Mouse (Mus musculus) hindbrain, embryonic 15.5 days (tissue): Measurements from ENCODE around the gene Tubb1. TPM values are rescaled to one million over a fixed set of nuclear protein-coding genes. Genes with fewer than 3 reads are reported as not detected.

Source experiments
- ATAC-seq: fragments of 200-750 bp; cut with Nextera tagmentation; 2 replicates; pipeline ENCODE4 v1.8.0; 2017; ENCODE audit warnings: low read depth, moderate number of reproducible peaks, moderate TSS enrichment; ENCODE audit not compliant: low FRiP score
- H3K27ac ChIP-seq: fragments of 300-500 bp; sonication (generic); replicated peaks from 2 replicates; pipeline ENCODE4 v1.5.1; 2015; ENCODE audit warnings: mild to moderate bottlenecking, inconsistent platforms
- H3K27me3 ChIP-seq: fragments of 300-500 bp; sonication (generic); 2 replicates; pipeline ENCODE4 v1.6.1; 2015; ENCODE audit warnings: control low read depth, inconsistent platforms
- H3K36me3 ChIP-seq: fragments of 300-500 bp; sonication (generic); 2 replicates; pipeline ENCODE4 v1.6.1; 2015; ENCODE audit warnings: control low read depth, inconsistent platforms
- H3K4me1 ChIP-seq: fragments of 300-500 bp; sonication (generic); replicated peaks from 2 replicates; pipeline ENCODE4 v1.6.1; 2015; ENCODE audit warnings: control low read depth, inconsistent platforms
- H3K4me2 ChIP-seq: fragments of 300-500 bp; sonication (generic); 2 replicates; pipeline ENCODE4 v1.6.1; 2015; ENCODE audit warnings: moderate library complexity, mild to moderate bottlenecking, inconsistent platforms
- H3K4me3 ChIP-seq: fragments of 300-500 bp; sonication (generic); 2 replicates; pipeline ENCODE4 v1.5.1; 2015; ENCODE audit warnings: mild to moderate bottlenecking, inconsistent platforms
- H3K9ac ChIP-seq: fragments of 300-500 bp; sonication (generic); 2 replicates; pipeline ENCODE4 v1.6.1; 2015; ENCODE audit warnings: inconsistent platforms
- H3K9me3 ChIP-seq: fragments of 300-500 bp; sonication (generic); 2 replicates; pipeline ENCODE4 v1.6.1; 2016; ENCODE audit warnings: control low read depth, inconsistent platforms
- WGBS: fragments of 180-500 bp; shearing (Covaris S2); methylation state at CpG from one replicate; pipeline ENCODE4 v1.1.7; 2015; 5-methylcytosine and 5-hydroxymethylcytosine counted together
- polyA plus RNA-seq: library from polyadenylated mRNA; unstranded; fragments of >200 nt; fragmentation: Nextera tagmentation; extraction: Ambion mirVana; gene quantifications from 2 replicates; pipeline ENCODE4 v1.2.1, GENCODE M21; 2015

The Tubb1 gene
- polyA plus RNA-seq, 1 experiment from 2014 or later: 1.1 TPM

- no peak overlapping the region for H3K27ac ChIP-seq
- WGBS: 87% methylated on average over 3 of the region's 3 CpGs
- H3K4me3 ChIP-seq: no peak overlapping the region
- no peaks in the 10 kb centered on the region for H3K9me3 ChIP-seq
- peaks cover 4% of the 10 kb centered on the region for H3K4me1 ChIP-seq
- H3K27me3 ChIP-seq: no peaks in the 10 kb centered on the region
- no peak for ATAC-seq
- H3K9ac ChIP-seq: no peak overlapping the region
- no peak overlapping the region for H3K4me2 ChIP-seq
- H3K36me3 ChIP-seq: no peaks in the 10 kb centered on the region
These were observed 27.2 kb downstream of the Tubb1 start for GRCm38 (mm10) chr2:174477543-174478319.

GRCm38 (mm10) chr2:174478746-174479145 lies 28.3 kb downstream of the Tubb1 start:
- Histone ChIP-seq H3K27ac (no peak overlapping the region), H3K27me3 (no peaks in the 10 kb centered on the region), H3K9ac (no peak overlapping the region), H3K4me1 (no peaks in the 10 kb centered on the region), H3K4me3 (no peak overlapping the region), H3K36me3 (no peaks in the 10 kb centered on the region), H3K4me2 (no peak overlapping the region), H3K9me3 (no peaks in the 10 kb centered on the region)
- no peak for ATAC-seq
- 74% methylated on average over 5 of the region's 5 CpGs for WGBS

- 91% methylated on average over 5 of the region's 5 CpGs for WGBS
- no peak overlapping the region for H3K27ac ChIP-seq
- no peaks in the 10 kb centered on the region for H3K27me3 ChIP-seq
- no peak overlapping the region for H3K4me3 ChIP-seq
- no peak for ATAC-seq
- H3K36me3 ChIP-seq: no peaks in the 10 kb centered on the region
- no peak overlapping the region for H3K9ac ChIP-seq
- H3K4me2 ChIP-seq: no peak overlapping the region
- no peaks in the 10 kb centered on the region for H3K9me3 ChIP-seq
- no peaks in the 10 kb centered on the region for H3K4me1 ChIP-seq
These were observed 36.5 kb downstream of the Tubb1 start for GRCm38 (mm10) chr2:174487005-174487404.

DNA sequence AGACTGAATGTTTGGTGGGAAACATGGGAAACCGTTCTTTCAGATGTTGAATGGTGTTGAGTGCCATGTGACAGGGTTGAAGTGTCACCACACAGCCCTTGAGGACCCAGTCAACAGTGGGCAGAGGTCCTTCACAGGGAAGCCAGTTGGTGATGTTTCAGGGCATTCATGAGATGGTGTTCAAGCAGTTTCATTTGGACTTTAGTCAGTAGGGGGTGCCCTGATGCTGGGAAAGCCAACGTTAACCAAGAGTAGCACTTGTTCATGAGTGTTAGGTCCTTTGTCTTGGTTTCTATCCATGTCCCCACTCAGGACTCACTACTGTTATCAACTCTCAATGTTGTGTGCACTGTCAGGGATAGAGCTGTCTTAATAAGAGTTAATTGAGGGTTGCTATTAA lies 42.4 kb downstream of the Tubb1 start:
- H3K4me3 ChIP-seq: no peak overlapping the region
- no peak overlapping the region for H3K4me2 ChIP-seq
- 70% methylated on average over 2 of the region's 2 CpGs for WGBS
- no peak overlapping the region for H3K9ac ChIP-seq
- no peaks in the 10 kb centered on the region; the same call in 1 of the 2 replicates for H3K9me3 ChIP-seq
- ATAC-seq: no peak
- no peak overlapping the region for H3K27ac ChIP-seq
- no peaks in the 10 kb centered on the region for H3K36me3 ChIP-seq
- H3K4me1 ChIP-seq: no peaks in the 10 kb centered on the region
- H3K27me3 ChIP-seq: no peaks in the 10 kb centered on the region

GRCm38 (mm10) chr2:174500814-174501503 lies 50.5 kb downstream of the Tubb1 start:
- 69% methylated on average over 14 of the region's 14 CpGs for WGBS
- H3K4me1 ChIP-seq: no peaks in the 10 kb centered on the region
- no peak overlapping the region for H3K27ac ChIP-seq
- no peak overlapping the region for H3K4me2 ChIP-seq
- H3K9me3 ChIP-seq: no peaks in the 10 kb centered on the region
- ATAC-seq: no peak
- no peak overlapping the region for H3K9ac ChIP-seq
- H3K4me3 ChIP-seq: no peak overlapping the region
- H3K27me3 ChIP-seq: no peaks in the 10 kb centered on the region
- H3K36me3 ChIP-seq: no peaks in the 10 kb centered on the region

GRCm38 (mm10) chr2:174501517-174501916 lies 51.0 kb downstream of the Tubb1 start:
- no peak overlapping the region for H3K4me3 ChIP-seq
- H3K4me2 ChIP-seq: no peak overlapping the region
- H3K9ac ChIP-seq: no peak overlapping the region
- WGBS: 68% methylated on average over 8 of the region's 8 CpGs
- H3K27ac ChIP-seq: no peak overlapping the region; the same call in 1 of the 2 replicates
- no peaks in the 10 kb centered on the region for H3K27me3 ChIP-seq
- H3K4me1 ChIP-seq: no peaks in the 10 kb centered on the region
- no peaks in the 10 kb centered on the region for H3K36me3 ChIP-seq
- peak; percentile 30; the same call in 1 of the 2 replicates for ATAC-seq
- H3K9me3 ChIP-seq: no peaks in the 10 kb centered on the region

DNA sequence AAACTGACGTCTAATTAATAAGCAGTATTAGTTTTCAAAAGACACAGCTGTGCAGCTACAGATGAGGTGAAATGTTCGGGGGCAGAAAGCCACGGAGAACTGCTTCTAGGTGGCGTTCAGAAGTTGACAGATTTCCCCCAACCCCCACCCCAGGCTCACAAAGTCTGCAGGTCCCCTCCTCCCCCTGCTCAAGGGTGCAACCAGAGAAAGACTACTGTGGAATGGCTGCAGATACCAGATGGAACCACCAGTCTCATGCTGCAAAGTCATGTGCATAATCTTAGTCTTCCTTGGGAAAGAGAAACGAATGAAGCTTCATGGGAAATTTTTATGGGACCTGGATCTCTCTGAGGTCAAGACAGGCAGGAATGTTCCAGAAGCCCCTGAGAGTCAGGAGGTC lies 51.8 kb downstream of the Tubb1 start:
- Histone ChIP-seq H3K27ac (no peak overlapping the region), H3K27me3 (no peaks in the 10 kb centered on the region), H3K9me3 (no peaks in the 10 kb centered on the region), H3K36me3 (no peaks in the 10 kb centered on the region), H3K4me3 (no peak overlapping the region), H3K4me2 (no peak overlapping the region), H3K4me1 (no peaks in the 10 kb centered on the region), H3K9ac (no peak overlapping the region)
- 33% methylated on average over 5 of the region's 5 CpGs for WGBS
- ATAC-seq: peak; percentile 38; the same call in 1 of the 2 replicates

- no peak for ATAC-seq
- no peak overlapping the region for H3K27ac ChIP-seq
- no peaks in the 10 kb centered on the region for H3K4me1 ChIP-seq
- H3K9ac ChIP-seq: no peak overlapping the region
- no peaks in the 10 kb centered on the region for H3K9me3 ChIP-seq
- no peaks in the 10 kb centered on the region for H3K27me3 ChIP-seq
- no peak overlapping the region; the same call in 1 of the 2 replicates for H3K4me2 ChIP-seq
- no peaks in the 10 kb centered on the region for H3K36me3 ChIP-seq
- H3K4me3 ChIP-seq: no peak overlapping the region
- 68% methylated on average over 25 of the region's 25 CpGs for WGBS
These were observed 52.5 kb downstream of the Tubb1 start for GRCm38 (mm10) chr2:174502831-174503460.

Other genes with a start within 250 kb of the Tubb1 start
- 1,606 and 1,659 TPM in 2 replicates for gene Gnas, start 166.4 kb upstream of the Tubb1 start, polyA plus RNA-seq
- 11.8 and 13.1 TPM in 2 replicates for gene Gm20721, start 104.0 kb upstream of the Tubb1 start, polyA plus RNA-seq
- gene Nelfcd, start 34.9 kb upstream of the Tubb1 start, polyA plus RNA-seq: 106 and 112 TPM in 2 replicates
- 74.8 and 84.4 TPM in 2 replicates for gene Ctsz, start 11.7 kb upstream of the Tubb1 start, polyA plus RNA-seq
- 799 and 873 TPM in 2 replicates for gene Atp5e, start 13.4 kb downstream of the Tubb1 start, polyA plus RNA-seq
- gene Prelid3b, start 22.4 kb downstream of the Tubb1 start, polyA plus RNA-seq: 110 and 111 TPM in 2 replicates
- gene Zfp831, start 192.8 kb downstream of the Tubb1 start, polyA plus RNA-seq: 0.01 TPM in 1 of 2 replicates, not detected in the other